Mouse (Mus musculus) erythroblast, embryonic 14.5 days (primary cell): ENCODE measurements around the gene Gm10447.

Experiments
- GATA1 ChIP-seq: IDR thresholded peaks from 2 replicates; pipeline ENCODE4 v1.6.1; 2012; ENCODE audit warnings: low read length, inconsistent platforms, mixed read lengths
- TAL1 ChIP-seq: IDR thresholded peaks from 3 replicates; pipeline ENCODE4 v1.6.1; 2012; ENCODE audit warnings: low read length, inconsistent platforms, mixed read lengths

DNA sequence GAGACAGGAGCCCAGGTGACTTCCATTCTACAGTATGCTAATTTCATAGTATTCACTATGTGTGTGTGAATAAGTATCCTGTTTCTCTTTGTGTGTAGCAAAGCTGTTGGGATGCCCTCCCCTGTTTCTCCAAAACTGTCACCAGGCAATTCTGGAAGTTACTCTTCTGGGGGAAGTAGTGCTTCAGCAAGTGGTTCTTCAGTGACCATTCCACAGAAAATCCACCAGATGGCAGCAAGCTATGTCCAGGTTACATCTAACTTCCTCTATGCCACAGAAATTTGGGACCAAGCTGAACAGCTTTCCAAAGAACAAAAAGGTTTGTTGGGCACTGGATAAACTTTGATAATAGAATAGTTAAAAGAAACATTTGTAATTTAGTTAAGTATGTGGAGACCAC, 45.2 kb downstream of the Gm10447 start:
- TF ChIP-seq TAL1 (no peak), GATA1 (no peak)
